7 mouse cellular contexts compared by ENCODE assay signal in the genomic region with DNA sequence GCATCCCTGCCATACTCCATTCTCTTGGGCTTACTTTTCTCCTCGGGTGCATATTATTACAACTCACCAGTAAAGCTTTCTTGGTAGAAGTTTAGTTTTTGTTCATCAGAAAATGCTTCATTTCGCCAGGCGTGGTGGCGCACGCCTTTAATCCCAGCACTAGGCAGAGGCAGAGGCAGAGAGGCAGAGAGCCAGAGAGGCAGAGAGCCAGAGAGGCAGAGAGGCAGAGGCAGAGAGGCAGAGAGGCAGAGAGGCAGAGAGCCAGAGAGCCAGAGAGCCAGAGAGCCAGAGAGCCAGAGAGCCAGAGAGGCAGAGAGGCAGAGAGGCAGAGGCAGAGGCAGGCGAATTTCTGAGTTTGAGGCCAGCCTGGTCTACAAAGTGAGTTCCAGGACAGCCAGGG. TPM values are rescaled to one million over a fixed set of nuclear protein-coding genes. Genes with fewer than 3 reads are reported as not detected.
DNase-seq lines count a peak whose midpoint lies in the region; ATAC-seq and TF ChIP-seq lines count a peak whose summit lies in the region.
"Not testable (repeated sequence)": the region's sequence is repeated elsewhere in the genome, so short reads cannot be mapped to it uniquely, and the experiment has no call there.
"Had no signal": no experiment of that assay in that cellular context is flagged by ENCODE, and none has a peak within 500 bp of the region (broad histone marks: within the 10 kb centered on the region; RNA-seq: fewer than 3 reads in every experiment).

No protein-coding gene starts in this region.

- not testable (repeated sequence) for H3K4me3 ChIP-seq in cortical plate, adult 2 months (ENCODE audit: insufficient read depth, low read length); gastrocnemius, adult 2 months; kidney, adult 2 months (ENCODE audit: insufficient read depth, low read depth, low read length); left cerebral cortex, adult 2 months; midbrain, embryonic 11.5 days (ENCODE audit: low read depth, low read length)

- H3K36me3 ChIP-seq in kidney, adult 2 months (ENCODE audit: control insufficient read depth, insufficient read depth, low read length); midbrain, embryonic 11.5 days (ENCODE audit: control insufficient read depth, insufficient read depth, low read length): not testable (repeated sequence)

- TF ChIP-seq CTCF in cortical plate, adult 2 months (IDR thresholded peaks at IDR 0.05; ENCODE audit: extremely low read depth, insufficient read depth, low read length); gastrocnemius, adult 2 months (IDR thresholded peaks at IDR 0.05); kidney, adult 2 months (conservative IDR thresholded peaks at IDR 0.05; ENCODE audit: insufficient read depth, insufficient read length, low read depth, low read length); left cerebral cortex, adult 2 months (IDR thresholded peaks at IDR 0.05): not testable (repeated sequence)

- TF ChIP-seq POLR2A in cortical plate, adult 2 months (IDR thresholded peaks at IDR 0.05; ENCODE audit: extremely low read depth, insufficient read depth, low read length); kidney, adult 2 months (IDR thresholded peaks at IDR 0.05; ENCODE audit: low read depth, low read length): not testable (repeated sequence)

- H3K27me3 ChIP-seq in kidney, adult 2 months (replicated peaks; ENCODE audit: control insufficient read depth, insufficient read depth, low read length); midbrain, embryonic 11.5 days (ENCODE audit: control insufficient read depth, insufficient read depth, low read length): not testable (repeated sequence)

- 61% methylated on average over 6 of the region's 6 CpGs for WGBS in kidney, adult 2 months
- WGBS in midbrain, embryonic 11.5 days, result 80% methylated on average over 6 of the region's 6 CpGs

- H3K9ac ChIP-seq in midbrain, embryonic 11.5 days (ENCODE audit: low read length), result not testable (repeated sequence)

- not testable (repeated sequence) for H3K4me2 ChIP-seq in midbrain, embryonic 11.5 days

- H3K4me1 ChIP-seq in cortical plate, adult 2 months (ENCODE audit: control insufficient read depth, insufficient read depth, low read length); kidney, adult 2 months (ENCODE audit: control insufficient read depth, insufficient read depth, low read length); midbrain, embryonic 11.5 days (ENCODE audit: control insufficient read depth, insufficient read depth, low read length): not testable (repeated sequence)

- ATAC-seq in midbrain, embryonic 11.5 days (ENCODE audit: low FRiP score), result not testable (repeated sequence)

- not testable (repeated sequence) for H3K9me3 ChIP-seq in midbrain, embryonic 11.5 days (ENCODE audit: control insufficient read depth, low read length)

- peak; percentile 59 for DNase-seq in brain, adult 2 months (ENCODE audit: low read depth, low spot score)
- peak; percentile 47 for DNase-seq in gastrocnemius, adult 2 months
- peak; percentile 66 for DNase-seq in kidney, adult 2 months
- DNase-seq in left cerebral cortex, adult 2 months (ENCODE audit: extremely low spot score in 1 of 2, low spot score in 2 of 2), result not testable (repeated sequence)
- peak; percentile 53 for DNase-seq in midbrain, embryonic 11.5 days (ENCODE audit: low spot score, missing footprints)

- intact Hi-C loops in gastrocnemius, adult 2 months (cut with DNase I); left cerebral cortex, adult 2 months (cut with DNase I): not testable (repeated sequence)

- peak overlapping the region; percentile 53; the same call in 1 of the 2 replicates for H3K27ac ChIP-seq in cortical plate, adult 2 months (ENCODE audit: insufficient read depth, low read length)
- not testable (repeated sequence) for H3K27ac ChIP-seq in gastrocnemius, adult 2 months; midbrain, embryonic 11.5 days (ENCODE audit: low read depth, low read length)
- peak overlapping the region; percentile 16; the same call in 1 of the 2 replicates for H3K27ac ChIP-seq in kidney, adult 2 months (ENCODE audit: insufficient read depth, low read depth, low read length)
- H3K27ac ChIP-seq in left cerebral cortex, adult 2 months, result 0 out of 2 replicates have a peak overlapping the region, but pooled peaks have one; percentile 15

RNA-seq across cellular contexts. Expression of a gene that starts 47.9 kb away (rescaled TPM):
- 56.1 and 62.2 TPM in 2 replicates for polyA plus RNA-seq in cortical plate, adult 2 months (2012; rRNA removed)
- total RNA-seq in gastrocnemius, adult 2 months (2021), result 1 to 10 TPM; 6.6 to 7.6 TPM
- 9.5 and 10.1 TPM in 2 replicates for polyA plus RNA-seq in kidney, adult 2 months (2012; rRNA removed)
- total RNA-seq in left cerebral cortex, adult 2 months (2021), result 100 to 1,000 TPM; 450 to 496 TPM
- 6.9 and 7.2 TPM in 2 replicates for polyA plus RNA-seq in midbrain, embryonic 11.5 days (2014; fragmentation: Nextera tagmentation; extraction: Ambion mirVana)
- polyA plus RNA-seq: activated CD4-positive, CD25-positive, alpha-beta regulatory T cell, adult 4 months had no signal
